Mouse (Mus musculus) fibroblast of lung, adult 2 months (primary cell): ENCODE measurements around the gene Fzd7.
A peak's percentile ranks its signal among the peaks of the same experiment; 100 is the strongest.

ENCODE experiments used
- DNase-seq: peaks from one replicate; pipeline ENCODE4 v3.0.0-alpha.2; 2011; ENCODE audit warnings: low read depth

Gene Fzd7

DNA sequence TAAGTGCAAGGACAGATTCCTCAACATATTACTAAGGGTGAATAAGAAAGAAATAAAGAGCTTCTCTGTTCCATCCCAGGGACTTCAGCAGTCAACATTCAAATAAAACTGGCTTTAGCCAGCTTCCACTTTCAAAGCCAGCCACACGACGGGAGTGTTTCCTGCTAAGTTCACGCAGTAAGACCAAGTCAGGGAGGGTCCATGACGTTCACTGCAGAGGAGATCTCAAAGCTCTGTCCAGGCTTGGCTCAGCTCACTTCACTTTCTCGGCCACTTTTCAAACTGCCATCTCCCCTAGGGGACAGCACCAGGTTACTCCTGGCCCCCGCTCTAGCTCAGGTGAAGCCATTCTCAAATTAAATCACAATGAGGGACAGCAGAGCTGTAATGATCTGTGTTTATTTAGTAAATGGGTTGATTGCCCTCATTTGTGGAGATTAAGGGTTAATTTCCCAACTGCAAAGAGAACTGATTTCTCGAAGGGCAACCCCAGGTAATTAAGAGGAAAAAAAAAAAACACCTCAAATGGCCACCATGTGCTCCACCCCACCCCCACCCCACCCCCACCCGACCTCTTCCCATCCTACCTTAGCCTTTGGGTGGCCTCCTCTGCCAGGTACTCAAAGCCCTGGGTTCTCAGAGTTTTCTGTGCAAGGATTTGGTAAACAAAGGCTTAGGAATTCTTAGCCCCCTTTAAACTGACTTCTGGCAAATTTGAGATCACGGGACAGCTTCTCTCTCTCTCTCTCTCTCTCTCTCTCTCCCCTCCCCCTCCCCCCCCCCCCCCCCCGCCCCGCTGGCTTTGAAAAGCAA is 9.7 kb upstream of the Fzd7 start:
- DNase-seq = no peak

DNA sequence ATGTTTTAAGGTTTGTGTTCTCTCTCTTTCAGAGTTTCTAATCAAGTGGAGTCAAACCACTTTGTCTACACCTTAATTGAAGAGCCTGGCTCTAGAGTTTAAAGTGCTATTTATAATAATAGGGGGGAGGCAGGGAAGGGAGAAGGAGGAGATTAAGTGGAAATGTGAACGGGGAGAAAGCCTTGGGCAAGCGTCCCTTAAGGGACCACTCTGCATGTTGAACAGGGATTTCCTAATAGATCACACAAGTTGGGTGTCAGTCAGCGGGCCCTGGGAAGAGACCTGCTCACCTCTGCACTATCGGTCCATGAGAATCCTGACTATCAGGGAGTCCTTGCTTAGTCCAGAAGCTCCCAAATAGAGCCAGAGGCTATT is 9.1 kb upstream of the Fzd7 start:
- no peak for DNase-seq

DNA sequence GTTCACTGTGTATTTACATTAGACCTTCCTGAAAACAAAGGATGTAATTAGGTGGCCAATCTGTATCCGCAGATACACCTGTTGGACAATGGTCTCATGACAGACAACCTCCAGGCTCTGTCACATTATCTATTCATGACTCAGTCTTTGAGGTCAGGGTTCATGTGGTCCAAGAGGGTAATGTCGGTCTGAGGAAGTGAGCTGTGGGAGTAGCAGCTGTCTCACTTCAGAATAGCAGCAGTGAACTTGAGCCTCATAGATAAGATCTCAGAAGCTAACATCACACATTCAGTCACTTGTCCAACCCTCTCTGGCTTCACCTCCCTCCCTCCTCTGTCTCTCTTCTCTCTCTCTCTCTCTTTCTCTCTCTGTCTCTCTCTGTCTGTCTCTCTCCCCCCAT is 6.6 kb upstream of the Fzd7 start:
- DNase-seq = no peak

DNA sequence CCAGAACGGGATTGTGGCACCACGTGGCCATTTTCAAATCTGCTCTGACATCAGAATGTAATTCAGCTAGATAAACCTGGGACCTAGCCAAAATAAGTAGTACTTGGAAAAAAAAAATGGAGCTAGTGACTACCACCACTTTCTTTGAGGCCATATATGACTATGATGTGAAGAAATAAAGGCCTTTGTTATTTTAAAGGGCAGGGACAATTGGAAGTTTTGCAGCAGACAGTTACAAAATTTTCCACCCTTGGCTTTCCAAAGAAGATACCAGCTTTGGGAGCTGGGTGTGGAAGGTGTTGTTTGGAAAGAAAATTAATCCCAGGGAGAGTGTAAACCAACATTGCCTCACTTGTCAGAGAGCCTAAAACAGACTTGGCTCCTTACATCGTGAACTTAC is 3.3 kb upstream of the Fzd7 start:
- no peak for DNase-seq

- DNase-seq = no peak
Measured at GRCm38 (mm10) chr1:59480821-59481455, 1.3 kb upstream of the Fzd7 start.

DNA sequence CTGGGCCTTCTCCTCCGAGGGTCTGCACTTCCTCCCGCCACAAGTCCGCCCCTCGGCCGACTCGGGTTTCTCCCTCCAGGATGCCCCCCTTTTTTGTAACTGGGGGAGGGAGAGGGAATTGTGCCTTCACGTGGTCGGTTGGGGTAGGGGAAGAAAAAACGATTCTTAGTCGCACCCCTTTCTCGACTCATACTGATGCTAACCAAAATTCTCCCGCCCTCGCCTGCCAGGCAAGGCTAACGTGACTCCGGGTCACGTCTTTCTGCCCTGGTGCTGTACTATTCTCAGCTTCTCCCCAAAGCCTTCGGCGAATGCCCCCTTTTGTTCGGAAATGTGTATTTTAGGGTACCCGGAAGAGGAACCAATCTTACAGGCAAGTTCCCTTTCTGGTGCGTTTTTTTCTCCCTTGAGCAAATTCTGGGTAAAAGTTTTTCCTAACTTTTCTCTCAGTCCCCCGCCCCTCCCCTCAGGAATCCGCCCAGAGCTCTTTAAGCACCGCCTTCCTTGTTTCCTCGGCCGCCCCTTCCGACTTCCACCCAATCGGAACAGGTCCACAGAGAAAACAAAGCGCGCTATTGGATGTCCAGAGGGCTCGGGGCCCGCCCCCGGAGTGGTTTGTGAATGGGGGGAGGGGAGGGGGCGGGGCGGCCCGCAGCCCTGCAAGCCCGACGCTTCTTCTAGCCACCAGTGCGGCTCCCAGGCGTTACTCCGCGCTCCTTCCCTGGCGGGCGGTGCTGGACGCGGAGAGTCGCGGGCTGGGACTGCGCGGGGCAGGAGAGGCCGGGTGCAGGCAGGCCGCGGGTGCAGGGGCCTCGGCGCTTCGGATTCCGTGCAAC is 550 bp upstream of the Fzd7 start:
- DNase-seq = peak; percentile 91

- DNase-seq = no peak
Measured at GRCm38 (mm10) chr1:59482696-59483520, 684 bp downstream of the Fzd7 start.

DNA sequence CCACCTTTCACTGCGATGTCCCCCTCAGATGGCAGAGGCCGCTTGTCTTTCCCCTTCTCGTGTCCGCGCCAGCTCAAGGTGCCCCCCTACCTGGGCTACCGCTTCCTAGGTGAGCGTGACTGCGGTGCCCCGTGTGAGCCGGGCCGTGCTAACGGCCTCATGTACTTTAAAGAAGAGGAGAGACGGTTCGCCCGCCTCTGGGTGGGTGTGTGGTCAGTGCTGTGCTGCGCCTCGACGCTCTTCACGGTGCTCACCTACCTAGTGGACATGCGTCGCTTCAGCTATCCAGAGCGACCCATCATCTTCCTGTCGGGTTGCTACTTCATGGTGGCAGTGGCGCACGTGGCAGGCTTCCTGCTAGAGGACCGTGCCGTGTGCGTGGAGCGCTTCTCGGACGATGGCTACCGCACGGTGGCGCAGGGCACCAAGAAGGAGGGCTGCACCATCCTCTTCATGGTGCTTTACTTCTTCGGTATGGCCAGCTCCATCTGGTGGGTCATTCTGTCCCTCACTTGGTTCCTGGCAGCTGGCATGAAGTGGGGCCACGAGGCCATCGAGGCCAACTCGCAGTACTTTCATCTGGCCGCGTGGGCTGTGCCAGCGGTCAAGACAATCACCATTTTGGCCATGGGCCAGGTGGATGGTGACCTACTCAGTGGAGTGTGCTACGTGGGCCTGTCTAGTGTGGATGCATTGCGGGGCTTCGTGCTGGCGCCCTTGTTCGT is 1.5 kb downstream of the Fzd7 start:
- no peak for DNase-seq

GRCm38 (mm10) chr1:59484314-59484713 is 2.1 kb downstream of the Fzd7 start:
- DNase-seq = no peak

DNA sequence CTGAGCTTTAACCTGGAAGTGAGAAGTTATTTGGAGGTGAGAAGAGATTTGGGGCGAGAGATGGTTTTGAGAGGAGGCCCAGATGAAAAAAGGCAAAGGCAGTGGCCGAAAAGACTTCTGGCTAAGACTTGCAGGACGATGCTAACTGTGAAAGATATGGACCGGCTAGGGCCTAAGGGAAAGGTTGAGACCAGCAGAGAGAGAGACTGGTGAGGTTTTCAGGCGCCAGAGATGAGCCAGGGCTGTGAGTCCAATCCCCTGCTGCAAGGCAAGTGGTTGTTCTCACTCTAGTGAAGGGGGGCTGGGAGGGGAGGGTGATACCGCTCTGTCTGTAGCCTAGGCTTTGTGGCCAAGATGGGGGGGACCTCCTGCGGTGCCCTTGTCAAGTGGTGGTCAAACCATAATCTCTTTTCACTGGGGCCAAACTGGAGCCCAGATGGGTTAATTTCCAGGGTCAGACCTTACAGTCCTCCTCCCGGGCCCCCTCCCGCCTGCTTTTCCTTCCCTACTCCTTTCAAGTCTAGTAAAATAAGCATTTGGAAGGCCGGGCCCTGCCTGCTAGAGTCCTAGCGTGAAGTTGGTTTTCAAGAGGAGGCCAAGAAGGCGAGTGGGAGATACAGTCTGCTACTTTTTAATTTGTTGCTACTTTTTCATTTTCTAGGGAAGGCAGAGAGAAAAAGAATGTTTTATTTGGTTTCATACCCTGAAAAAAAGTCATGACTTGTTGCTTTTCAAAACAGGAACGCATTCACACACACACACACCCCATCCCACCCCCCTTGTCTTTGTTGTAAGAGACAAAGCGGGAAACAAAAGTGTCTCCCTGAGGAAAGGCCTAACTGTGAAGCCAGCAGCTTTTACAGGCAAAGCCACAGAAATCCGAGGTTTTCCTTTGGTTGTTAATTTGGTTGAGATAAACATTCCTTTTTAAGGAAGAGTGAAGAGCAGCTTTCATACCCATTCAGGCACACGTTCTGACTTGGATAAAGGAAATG is 2.9 kb downstream of the Fzd7 start:
- DNase-seq = no peak

DNA sequence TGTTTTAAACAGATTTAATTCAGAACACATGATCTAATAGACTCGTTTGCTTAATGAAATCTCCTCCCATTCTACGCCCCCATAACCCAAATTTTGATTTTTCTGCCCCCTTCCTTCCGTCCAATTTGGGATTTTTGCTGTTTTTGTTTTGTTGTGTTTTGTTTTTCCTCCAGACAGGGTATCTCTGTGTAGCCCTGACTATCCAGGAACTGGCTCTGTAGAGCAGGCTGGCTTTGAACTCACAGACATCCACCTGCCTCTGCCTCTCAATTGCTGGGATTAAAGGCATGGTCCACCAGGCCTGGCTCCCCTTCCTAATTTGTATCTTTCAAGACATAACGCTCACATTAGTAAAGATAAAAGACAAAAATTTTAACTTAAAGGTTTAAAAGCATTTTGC is 3.6 kb downstream of the Fzd7 start:
- DNase-seq = no peak

DNA sequence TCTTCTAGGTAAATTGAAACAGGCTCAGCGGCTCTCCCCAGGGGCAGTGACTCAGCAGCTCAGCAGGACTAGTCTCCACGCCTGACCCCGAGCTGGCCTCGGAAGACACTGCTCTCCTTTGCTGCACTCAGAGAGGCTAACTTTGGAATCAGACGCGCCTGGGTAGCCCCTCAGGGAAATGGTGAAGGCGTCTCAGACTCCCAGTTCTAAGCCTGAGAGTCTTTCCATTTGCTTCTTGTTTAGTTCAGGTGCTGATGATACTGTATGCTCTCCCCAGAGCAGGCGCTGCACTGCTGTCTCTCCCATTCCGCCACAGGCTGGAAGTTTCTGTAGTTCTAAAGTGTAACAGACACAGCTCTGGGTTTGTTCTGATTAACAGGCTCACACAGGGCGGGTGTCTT is 5.4 kb downstream of the Fzd7 start:
- DNase-seq = no peak

DNA sequence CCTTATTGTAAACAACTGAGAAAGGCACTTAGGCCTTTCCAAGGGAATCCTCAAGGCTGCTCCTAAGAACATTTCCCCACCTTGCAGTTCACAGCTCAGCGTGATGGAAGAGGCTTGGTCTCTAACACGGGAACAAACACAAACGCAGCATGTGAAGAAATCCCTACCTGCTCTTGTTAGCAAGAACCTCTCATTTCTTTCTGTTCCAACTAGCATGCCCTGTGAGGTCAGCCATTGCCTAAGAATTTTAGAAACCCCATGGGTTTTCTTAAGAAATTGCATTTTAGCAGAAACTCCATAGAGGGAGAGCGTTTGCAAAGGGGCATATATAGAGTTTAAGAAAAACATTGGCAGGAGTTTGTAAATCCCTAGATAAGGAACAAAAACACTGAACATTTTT is 6.3 kb downstream of the Fzd7 start:
- DNase-seq = no peak

DNA sequence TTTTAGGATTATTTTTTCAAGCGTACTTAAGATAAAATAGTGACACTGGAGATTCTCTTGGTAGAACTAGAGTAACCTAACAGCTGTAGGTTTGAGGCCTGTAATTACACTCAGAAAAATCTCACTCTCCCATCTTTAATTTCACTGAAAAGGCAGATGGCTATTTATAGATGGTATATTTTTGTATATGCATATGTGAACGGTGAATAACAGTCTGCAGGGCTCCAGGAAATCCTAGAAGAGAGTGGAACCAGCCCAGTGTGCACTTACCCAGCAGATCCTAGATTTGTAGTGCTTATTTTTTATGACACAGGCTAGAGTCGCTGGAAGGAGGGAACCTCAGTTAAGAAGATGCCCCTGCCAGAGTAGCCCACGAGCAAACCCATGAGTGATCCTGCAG is 6.8 kb downstream of the Fzd7 start:
- no peak for DNase-seq

- DNase-seq = no peak
Measured at GRCm38 (mm10) chr1:59491517-59491916, 9.3 kb downstream of the Fzd7 start.

GRCm38 (mm10) chr1:59492432-59492831 is 10.2 kb downstream of the Fzd7 start:
- DNase-seq = no peak

DNA sequence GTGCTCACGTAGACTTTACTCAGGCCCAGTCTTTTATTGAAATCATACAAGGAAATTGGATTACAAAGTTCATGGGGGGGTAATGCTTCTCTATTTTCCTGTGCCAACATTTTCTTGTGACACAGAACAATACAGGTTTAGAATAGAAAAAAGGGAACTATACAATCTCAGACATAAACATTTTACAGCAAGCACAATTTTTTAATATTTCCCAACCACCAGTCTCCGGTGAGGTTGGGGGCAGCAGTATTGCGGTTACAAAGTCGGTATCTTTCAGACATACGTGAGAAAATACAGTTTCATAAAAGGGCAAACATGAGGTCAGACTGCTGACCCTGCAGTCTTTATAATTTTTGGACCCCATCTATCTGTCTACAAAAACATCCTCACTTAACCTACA is 13.7 kb downstream of the Fzd7 start:
- no peak for DNase-seq

DNA sequence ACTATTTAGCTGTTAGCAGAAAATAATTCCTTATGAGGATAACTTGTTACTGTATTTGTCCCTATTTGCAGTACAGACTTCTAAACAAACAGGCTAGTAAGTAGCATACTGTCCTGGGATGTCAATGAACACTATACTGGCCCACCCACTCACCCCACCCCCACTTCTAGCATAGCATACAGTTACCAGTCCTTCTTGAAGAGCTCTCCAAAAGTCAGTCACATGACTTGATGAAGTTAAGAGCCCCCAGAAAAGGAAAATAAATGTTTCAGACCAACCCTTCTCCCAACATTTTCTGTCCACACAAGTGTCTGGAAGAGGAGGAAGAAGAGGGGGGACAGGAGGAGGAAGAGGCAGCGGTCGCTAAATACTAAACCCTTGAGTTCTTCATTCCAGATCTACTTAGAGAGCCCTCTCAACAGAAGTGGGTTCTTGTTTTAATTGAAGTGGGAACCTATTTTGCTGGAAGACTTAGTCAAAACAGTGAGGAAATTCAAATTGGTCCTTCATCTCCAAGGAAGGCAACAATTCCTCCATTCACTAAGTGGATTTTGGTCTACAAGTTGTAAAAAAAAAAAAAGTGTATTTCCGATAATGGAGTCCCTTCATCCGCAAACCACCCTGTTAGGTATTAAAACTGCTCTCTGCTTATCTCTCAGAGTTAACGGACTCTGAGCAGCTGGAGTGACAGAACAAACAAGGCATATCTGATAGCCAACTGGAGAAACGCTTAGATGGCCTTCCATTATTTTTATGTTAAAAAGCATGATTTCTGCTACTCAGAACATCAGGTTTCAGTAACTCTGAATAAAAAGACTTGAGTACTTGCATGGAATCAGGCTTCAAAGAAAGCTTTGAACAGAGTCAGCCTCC is 15.8 kb downstream of the Fzd7 start:
- DNase-seq = no peak

DNA sequence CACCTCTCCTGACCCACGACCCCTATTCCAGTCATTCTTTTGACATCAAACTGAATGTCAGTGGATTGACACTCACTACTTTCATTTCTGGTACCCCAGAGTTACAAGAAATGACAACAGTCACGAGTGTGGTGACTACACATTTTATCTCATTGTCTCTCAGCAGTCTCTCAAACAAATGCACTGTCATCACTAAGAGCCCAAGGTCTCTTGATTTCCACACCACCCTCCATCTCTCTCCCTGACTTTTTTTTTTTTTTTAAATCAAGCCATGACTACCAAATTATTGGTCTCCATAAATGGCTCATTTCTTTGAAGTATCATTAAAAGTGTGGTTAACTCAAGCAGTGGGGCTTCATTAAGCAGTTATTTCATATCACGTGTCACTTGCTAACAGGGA is 17.1 kb downstream of the Fzd7 start:
- no peak for DNase-seq
